Mouse (Mus musculus): ENCODE data around the gene Med25. TPM values are rescaled to one million over a fixed set of nuclear protein-coding genes. Genes with fewer than 3 reads are reported as not detected.

Med25 gene
- polyA plus RNA-seq, 1 experiment from 2014 or later = 60.0 TPM

DNA sequence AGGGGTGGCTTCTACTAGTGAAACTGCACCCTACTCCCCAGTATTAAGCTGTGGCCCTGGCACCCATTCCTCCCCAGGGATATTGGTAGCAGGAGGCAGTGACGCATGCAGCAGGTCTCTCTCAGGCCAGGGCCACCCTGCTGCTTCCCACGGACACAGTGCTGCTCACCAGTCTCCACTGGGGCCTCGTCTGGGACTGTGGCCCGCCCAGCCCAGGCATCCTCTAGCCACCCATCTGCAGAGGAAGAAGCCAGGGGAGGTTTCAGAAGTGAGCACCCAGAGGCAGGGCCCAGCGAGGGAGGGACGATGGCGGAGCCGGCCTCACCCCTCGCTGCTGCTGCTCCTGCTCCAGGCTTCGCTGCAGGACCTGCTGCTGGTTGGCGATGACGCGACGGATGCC is 29.3 kb downstream of the Med25 start:
- WGBS = 80% methylated on average over 14 of the region's 14 CpGs
- Histone ChIP-seq H3K36me3 (ENCODE audit: control insufficient read depth, insufficient read depth) (peaks cover 47% of the 10 kb centered on the region), H3K4me3 (ENCODE audit: low read depth, low read length) (no peak overlapping the region), H3K4me1 (replicated peaks; ENCODE audit: control insufficient read depth, insufficient read depth, low read length) (peaks cover 23% of the 10 kb centered on the region), H3K9ac (ENCODE audit: low read depth, low read length) (no peak overlapping the region), H3K9me3 (ENCODE audit: control insufficient read depth) (no peaks in the 10 kb centered on the region), H3K4me2 (replicated peaks; ENCODE audit: low read depth) (no peak overlapping the region), H3K27ac (ENCODE audit: low read depth, low read length) (no peak overlapping the region; the same call in 1 of the 2 replicates), H3K27me3 (replicated peaks; ENCODE audit: control insufficient read depth, insufficient read depth, low read length) (no peaks in the 10 kb centered on the region)
- TF ChIP-seq CTCF (IDR thresholded peaks at IDR 0.05; ENCODE audit: low read depth) = no peak
- ATAC-seq = no peak

DNA sequence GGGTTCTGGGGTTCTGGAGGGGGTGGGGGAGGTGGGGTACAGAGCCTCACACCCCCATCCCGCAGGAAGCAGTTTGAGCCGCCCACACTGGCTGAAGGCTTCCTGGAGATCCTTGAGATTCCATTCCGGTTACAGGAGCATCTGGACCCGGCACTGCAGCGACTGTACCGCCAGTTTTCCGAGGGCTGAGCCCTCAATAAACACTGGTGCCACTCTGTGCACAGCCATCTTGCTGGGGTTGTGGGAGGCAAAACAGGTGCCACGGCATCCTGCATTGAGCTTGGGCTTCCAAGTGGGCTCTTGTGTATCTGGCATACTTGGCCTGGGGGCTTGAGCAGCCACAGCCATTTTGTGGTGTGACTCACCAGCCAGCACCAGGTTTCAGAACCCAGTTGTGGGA is 30.1 kb downstream of the Med25 start:
- H3K27ac ChIP-seq (ENCODE audit: low read depth, low read length) = 0 out of 2 replicates have a peak overlapping the region, but pooled peaks have one; percentile 7

DNA sequence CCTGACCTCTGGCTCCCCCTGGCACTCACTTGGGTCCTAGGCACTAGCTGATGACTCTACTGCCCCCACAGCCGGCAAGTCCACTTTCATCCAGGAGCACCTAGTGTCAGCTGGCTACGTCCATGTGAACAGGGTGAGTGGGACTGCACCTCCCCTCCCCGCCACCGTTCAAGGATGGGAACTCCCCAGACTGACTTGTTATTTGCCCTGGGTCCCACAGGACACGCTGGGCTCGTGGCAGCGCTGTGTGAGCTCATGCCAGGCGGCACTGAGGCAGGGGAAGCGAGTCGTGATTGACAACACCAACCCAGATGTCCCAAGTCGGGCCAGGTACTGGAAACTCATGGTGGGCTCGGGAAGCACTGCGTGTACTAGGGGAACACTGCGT is 31.1 kb downstream of the Med25 start:
- Histone ChIP-seq H3K9me3 (ENCODE audit: control insufficient read depth) (no peaks in the 10 kb centered on the region), H3K4me3 (ENCODE audit: low read depth, low read length) (no peak overlapping the region), H3K4me1 (replicated peaks; ENCODE audit: control insufficient read depth, insufficient read depth, low read length) (peaks cover 11% of the 10 kb centered on the region; the same call in 1 of the 2 replicates), H3K4me2 (replicated peaks; ENCODE audit: low read depth) (no peak overlapping the region), H3K9ac (ENCODE audit: low read depth, low read length) (no peak overlapping the region), H3K27ac (ENCODE audit: low read depth, low read length) (no peak overlapping the region), H3K36me3 (ENCODE audit: control insufficient read depth, insufficient read depth) (peaks cover 47% of the 10 kb centered on the region), H3K27me3 (replicated peaks; ENCODE audit: control insufficient read depth, insufficient read depth, low read length) (no peaks in the 10 kb centered on the region)
- no peak for ATAC-seq
- no peak for TF ChIP-seq CTCF (IDR thresholded peaks at IDR 0.05; ENCODE audit: low read depth)
- 78% methylated on average over 14 of the region's 14 CpGs for WGBS

More for the DNA sequence above, 30.1 kb downstream of the Med25 start:
- Histone ChIP-seq H3K4me2 (replicated peaks; ENCODE audit: low read depth) (no peak overlapping the region), H3K27me3 (replicated peaks; ENCODE audit: control insufficient read depth, insufficient read depth, low read length) (no peaks in the 10 kb centered on the region), H3K4me1 (replicated peaks; ENCODE audit: control insufficient read depth, insufficient read depth, low read length) (peaks cover 20% of the 10 kb centered on the region), H3K9ac (ENCODE audit: low read depth, low read length) (no peak overlapping the region), H3K36me3 (ENCODE audit: control insufficient read depth, insufficient read depth) (peaks cover 47% of the 10 kb centered on the region), H3K9me3 (ENCODE audit: control insufficient read depth) (no peaks in the 10 kb centered on the region), H3K4me3 (ENCODE audit: low read depth, low read length) (no peak overlapping the region)
- no peak for TF ChIP-seq CTCF (IDR thresholded peaks at IDR 0.05; ENCODE audit: low read depth)
- 72% methylated on average over 8 of the region's 8 CpGs for WGBS
- no peak for ATAC-seq

DNA sequence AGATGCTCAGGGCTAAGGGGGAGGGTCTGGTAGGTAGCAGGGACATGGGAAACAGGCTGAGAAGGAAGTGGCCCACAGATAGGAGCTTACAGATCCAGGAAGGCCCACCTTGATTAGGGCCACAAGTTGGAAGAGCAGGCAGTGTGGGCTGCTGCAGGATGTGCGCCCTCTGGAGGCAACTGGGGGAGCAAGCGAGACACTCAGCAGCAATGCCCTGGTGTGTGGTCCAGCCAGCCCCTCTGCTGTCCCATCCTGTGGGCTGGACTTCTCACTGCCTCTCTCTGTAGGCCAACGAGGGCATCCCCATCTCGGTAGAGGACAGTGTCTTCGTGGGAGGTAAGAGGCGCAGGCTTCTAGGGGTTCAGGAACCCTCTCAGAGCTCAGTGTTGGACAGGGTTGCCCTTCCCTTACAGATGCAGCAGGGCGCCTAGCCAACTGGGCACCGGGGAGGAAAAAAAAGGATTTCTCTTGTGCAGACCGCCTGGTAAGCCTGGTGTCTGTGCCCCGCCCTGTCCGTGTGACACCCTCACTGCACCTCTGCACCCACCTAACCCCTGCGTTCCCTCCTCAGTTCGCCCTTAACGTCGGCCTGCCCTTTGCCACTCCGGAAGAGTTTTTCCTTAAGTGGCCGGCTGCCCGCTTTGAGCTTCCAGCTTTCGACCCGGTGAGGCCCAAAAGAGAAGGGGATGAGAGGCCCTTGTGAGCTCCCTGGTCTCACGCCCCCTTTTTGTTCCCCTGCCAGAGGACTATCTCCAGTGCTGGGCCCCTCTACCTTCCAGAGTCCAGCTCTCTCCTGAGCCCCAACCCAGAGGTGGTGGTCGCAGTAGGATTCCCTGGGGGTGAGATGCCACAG is 31.7 kb downstream of the Med25 start:
- no peak overlapping the region for H3K27ac ChIP-seq (ENCODE audit: low read depth, low read length)
- H3K36me3 ChIP-seq (ENCODE audit: control insufficient read depth, insufficient read depth) = peaks cover 44% of the 10 kb centered on the region
- 55% methylated on average over 22 of the region's 22 CpGs for WGBS
- no peak overlapping the region for H3K9ac ChIP-seq (ENCODE audit: low read depth, low read length)
- H3K9me3 ChIP-seq (ENCODE audit: control insufficient read depth) = no peaks in the 10 kb centered on the region
- peak overlapping the region; percentile 9; the same call in 1 of the 2 replicates for H3K4me2 ChIP-seq (replicated peaks; ENCODE audit: low read depth)
- 0 out of 2 replicates have a peak, but pooled peaks have one; percentile 11 for ATAC-seq
- no peak overlapping the region for H3K4me3 ChIP-seq (ENCODE audit: low read depth, low read length)
- H3K27me3 ChIP-seq (replicated peaks; ENCODE audit: control insufficient read depth, insufficient read depth, low read length) = no peaks in the 10 kb centered on the region
- peaks cover 5% of the 10 kb centered on the region; the same call in 1 of the 2 replicates for H3K4me1 ChIP-seq (replicated peaks; ENCODE audit: control insufficient read depth, insufficient read depth, low read length)
- TF ChIP-seq CTCF (IDR thresholded peaks at IDR 0.05; ENCODE audit: low read depth) = peak; percentile 95

DNA sequence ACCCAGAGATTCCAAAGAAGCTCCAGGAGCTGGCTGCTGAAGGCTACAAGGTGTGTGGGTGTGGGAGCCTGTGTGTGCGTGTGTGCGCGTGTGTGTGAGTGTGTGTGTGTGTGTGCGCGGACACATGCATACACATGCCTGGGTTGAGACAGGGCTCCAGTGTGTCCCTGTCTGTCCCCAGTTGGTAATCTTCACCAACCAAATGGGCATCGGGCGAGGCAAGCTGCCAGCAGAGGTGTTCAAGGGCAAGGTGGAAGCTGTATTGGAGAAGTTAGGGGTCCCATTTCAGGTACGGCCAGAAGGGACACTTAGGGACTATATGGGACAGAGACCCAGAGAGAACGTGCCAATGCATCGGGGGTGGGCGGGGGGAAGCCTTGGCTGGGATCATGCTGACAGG is 32.6 kb downstream of the Med25 start:
- TF ChIP-seq CTCF (IDR thresholded peaks at IDR 0.05; ENCODE audit: low read depth) = no peak
- H3K36me3 ChIP-seq (ENCODE audit: control insufficient read depth, insufficient read depth) = peaks cover 43% of the 10 kb centered on the region
- H3K4me1 ChIP-seq (replicated peaks; ENCODE audit: control insufficient read depth, insufficient read depth, low read length) = peaks cover 4% of the 10 kb centered on the region; the same call in 1 of the 2 replicates
- no peak overlapping the region for H3K9ac ChIP-seq (ENCODE audit: low read depth, low read length)
- no peak overlapping the region for H3K4me3 ChIP-seq (ENCODE audit: low read depth, low read length)
- H3K4me2 ChIP-seq (replicated peaks; ENCODE audit: low read depth) = no peak overlapping the region
- WGBS = 91% methylated on average over 11 of the region's 11 CpGs
- H3K27me3 ChIP-seq (replicated peaks; ENCODE audit: control insufficient read depth, insufficient read depth, low read length) = no peaks in the 10 kb centered on the region
- no peaks in the 10 kb centered on the region for H3K9me3 ChIP-seq (ENCODE audit: control insufficient read depth)
- ATAC-seq = no peak
- H3K27ac ChIP-seq (ENCODE audit: low read depth, low read length) = no peak overlapping the region

DNA sequence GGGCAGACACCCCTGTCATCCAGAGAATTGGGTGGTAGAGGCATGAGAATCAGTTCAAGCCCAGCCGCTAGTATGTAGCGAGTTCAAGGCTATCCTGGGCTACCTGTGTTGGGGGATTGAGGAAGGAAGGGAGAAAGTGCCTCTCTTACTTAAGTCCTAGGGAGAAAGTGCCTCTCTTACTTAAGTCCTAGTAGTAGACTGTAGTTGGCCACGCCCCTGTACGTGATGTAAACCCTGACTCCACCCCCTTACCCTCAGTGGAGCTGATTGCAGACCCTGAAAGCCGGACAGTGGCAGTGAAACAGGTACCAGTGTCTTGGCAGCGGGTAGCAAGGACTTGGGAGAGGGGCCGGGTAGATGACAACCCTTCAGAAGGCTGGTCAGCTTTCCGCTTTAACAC is 34.6 kb downstream of the Med25 start:
- Histone ChIP-seq H3K9ac (ENCODE audit: low read depth, low read length) (peak overlapping the region; percentile 76), H3K4me2 (replicated peaks; ENCODE audit: low read depth) (peak overlapping the region; percentile 98), H3K4me1 (replicated peaks; ENCODE audit: control insufficient read depth, insufficient read depth, low read length) (peaks cover 4% of the 10 kb centered on the region), H3K9me3 (ENCODE audit: control insufficient read depth) (no peaks in the 10 kb centered on the region), H3K4me3 (ENCODE audit: low read depth, low read length) (peak overlapping the region; percentile 77), H3K27ac (ENCODE audit: low read depth, low read length) (peak overlapping the region; percentile 84; the same call in 1 of the 2 replicates), H3K36me3 (ENCODE audit: control insufficient read depth, insufficient read depth) (peaks cover 23% of the 10 kb centered on the region), H3K27me3 (replicated peaks; ENCODE audit: control insufficient read depth, insufficient read depth, low read length) (no peaks in the 10 kb centered on the region)
- no peak for ATAC-seq
- 28% methylated on average over 8 of the region's 8 CpGs for WGBS
- no peak for TF ChIP-seq CTCF (IDR thresholded peaks at IDR 0.05; ENCODE audit: low read depth)
